Mouse (Mus musculus) cerebral cortex, adult 2 months (tissue): ENCODE measurements around the gene Ppp2ca.

Experiments
- WGBS: fragments of 180-500 bp; shearing (Covaris S2); methylation state at CpG from one replicate; pipeline ENCODE4 v1.1.7; 2018; 5-methylcytosine and 5-hydroxymethylcytosine counted together

Gene Ppp2ca

GRCm38 (mm10) chr11:52094568-52094967, 3.9 kb upstream of the Ppp2ca start:
- 67% methylated on average over 5 of the region's 5 CpGs for WGBS

DNA sequence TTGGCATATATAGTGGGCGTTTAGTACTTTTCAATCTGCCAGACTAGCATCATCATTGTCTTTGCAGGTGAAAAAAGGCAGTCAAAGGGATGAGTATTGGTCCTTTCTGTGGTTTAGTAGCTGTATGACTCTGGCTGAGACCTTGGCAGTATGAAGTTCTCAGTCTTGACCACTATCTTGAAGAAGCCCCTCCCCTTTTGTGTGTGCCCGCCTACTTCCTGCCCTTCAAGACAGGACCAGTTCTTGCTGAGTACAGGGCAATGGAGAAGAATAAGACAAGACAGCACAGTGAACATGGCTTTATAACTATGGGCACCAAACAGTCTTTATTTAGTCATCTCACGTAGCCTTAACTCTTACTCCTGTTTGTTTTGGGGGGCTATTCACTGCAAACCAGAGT, 1.5 kb upstream of the Ppp2ca start:
- WGBS = 71% methylated on average over 3 of the region's 3 CpGs

DNA sequence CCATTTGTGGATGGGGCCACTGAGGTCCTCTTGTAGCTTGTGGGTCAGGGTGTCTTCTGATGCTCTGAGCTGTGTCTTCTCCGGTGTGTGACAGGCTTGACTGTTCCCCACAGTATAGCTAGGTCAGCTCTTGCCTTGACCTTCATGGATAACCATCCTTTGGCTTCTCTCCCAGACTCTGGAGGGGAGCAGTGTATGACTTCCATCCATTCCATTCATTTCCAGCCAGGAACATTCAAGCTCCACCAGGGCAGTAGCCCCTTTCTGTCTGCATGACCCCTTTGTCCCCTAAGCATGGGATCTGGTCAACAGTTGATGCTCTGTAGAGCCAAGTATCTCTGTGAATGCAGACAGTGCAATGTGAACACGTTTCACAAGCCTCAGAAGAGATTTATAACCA, 885 bp upstream of the Ppp2ca start:
- WGBS = 69% methylated on average over 2 of the region's 2 CpGs

DNA sequence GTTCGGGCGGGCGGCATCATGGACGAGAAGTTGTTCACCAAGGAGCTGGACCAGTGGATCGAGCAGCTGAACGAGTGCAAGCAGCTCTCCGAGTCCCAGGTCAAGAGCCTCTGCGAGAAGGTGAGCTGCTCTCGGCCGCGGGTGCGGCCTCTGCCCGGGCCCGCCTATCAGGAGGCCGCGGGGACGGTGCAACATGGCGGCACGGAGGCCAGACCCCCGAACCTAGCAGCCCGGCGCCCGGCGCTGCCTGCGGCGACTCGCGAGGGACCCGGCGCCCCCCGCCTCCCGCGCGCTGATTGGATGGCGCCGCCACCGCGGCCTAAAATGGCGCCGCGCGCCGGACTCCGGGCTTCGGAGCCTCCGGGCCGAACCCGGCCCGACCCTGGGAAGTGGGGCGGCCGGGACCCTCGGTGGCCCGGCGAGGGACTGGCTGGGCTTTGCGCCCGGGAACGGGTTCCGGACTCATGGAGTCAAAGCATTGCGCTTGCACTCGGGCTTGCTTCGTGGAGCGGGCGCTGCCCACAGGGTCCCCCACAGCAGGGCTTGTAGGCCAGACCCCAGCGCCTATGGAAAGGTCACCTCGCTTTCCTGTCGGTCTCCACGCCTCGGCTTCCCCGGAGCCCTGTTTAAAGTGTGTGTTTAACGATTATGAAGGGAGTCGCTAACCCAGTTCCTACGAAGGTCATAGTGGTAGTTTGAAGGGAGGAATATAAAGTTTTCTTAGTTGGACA, 715 bp downstream of the Ppp2ca start:
- WGBS = under 1% methylated on average over 65 of the region's 72 CpGs

DNA sequence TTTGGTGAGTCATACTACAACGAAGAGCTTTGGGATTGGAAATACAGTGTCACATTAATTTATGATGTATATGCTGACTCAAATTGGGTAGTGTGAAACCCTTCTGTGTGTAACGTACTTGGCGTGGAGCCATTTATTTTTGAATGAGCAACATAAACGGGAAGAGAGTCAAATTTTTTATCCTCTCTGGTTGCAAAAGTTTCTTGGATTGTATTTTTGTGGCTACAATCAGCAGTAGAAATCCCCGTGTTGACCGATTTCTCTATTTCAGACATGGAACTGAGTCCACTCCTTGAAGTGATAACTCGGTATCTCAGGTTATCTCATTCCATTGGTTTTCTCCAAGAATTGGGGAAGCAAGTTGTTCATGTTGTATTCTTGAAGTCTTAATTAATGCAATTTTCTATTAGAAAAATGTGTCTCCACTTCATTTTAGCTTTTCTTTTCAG, 1.3 kb downstream of the Ppp2ca start:
- 1% methylated on average over 7 of the region's 7 CpGs for WGBS

GRCm38 (mm10) chr11:52102977-52103376, 4.5 kb downstream of the Ppp2ca start:
- WGBS = 54% methylated on average over 4 of the region's 4 CpGs

GRCm38 (mm10) chr11:52106037-52106436, 7.6 kb downstream of the Ppp2ca start:
- 60% methylated on average over 2 of the region's 2 CpGs for WGBS

DNA sequence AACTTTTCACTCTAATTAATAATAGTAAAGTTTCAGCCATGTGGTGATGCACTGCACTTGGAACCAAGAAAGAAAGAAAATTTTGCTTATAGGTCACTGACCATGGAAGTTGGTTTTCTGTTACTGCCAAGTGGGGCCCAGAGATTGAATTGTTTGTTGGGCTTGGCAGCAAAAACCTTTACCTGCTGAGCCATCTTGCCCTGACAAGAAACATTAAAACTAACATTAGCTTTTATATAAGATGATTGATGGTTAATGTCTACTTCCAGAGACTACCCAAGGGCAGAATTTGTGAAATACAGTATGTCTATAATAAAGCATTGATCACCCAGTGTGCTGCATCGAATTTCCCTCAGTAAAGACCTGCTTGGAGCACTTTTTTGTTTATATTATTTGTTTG, 8.0 kb downstream of the Ppp2ca start:
- WGBS = 58% methylated on average over 1 of the region's 1 CpGs

GRCm38 (mm10) chr11:52108796-52109195, 10.3 kb downstream of the Ppp2ca start:
- 68% methylated on average over 5 of the region's 5 CpGs for WGBS

DNA sequence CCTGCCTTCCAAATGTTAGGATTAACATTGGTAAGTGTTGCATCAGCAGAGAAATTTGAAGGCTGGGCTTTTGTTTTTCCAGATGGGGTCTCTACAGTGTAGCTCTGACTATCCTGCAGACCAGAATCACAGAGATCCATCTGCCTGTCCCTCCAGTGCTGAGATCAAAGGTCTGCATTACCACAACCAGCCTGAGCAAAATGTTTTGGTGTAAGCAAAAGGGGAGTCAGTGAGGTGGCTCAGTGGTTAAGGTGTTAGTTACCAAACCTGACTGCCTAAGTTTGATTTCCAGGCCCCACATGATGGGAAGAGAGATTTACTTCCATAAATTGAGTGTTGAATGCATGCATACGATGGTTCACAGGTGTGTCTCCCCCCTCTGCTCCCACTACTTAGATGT, 10.9 kb downstream of the Ppp2ca start:
- WGBS = 47% methylated on average over 1 of the region's 1 CpGs

- WGBS = 56% methylated on average over 3 of the region's 3 CpGs
Measured at GRCm38 (mm10) chr11:52115479-52115878, 17.0 kb downstream of the Ppp2ca start.

- 77% methylated on average over 6 of the region's 6 CpGs for WGBS
Measured at GRCm38 (mm10) chr11:52116117-52116516, 17.6 kb downstream of the Ppp2ca start.

GRCm38 (mm10) chr11:52117156-52117555, 18.7 kb downstream of the Ppp2ca start:
- 43% methylated on average over 7 of the region's 7 CpGs for WGBS

DNA sequence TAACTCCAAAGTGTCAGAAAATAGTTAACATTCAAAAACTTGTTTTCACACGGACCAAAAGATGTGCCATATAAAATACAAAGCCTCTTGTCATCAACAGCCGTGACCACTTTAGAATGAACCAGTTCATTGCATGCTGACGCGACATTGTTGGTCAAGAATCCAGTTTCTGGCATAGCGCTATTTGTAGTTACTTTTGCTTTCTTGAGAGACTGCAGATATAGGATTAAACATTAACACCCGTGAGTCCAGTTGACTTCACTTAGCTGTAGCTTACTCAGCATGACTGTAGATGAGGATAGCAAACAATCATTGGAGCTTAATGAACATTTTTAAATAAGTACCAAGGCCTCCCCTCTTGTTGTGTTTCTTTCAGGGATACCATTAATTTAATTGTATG, 23.6 kb downstream of the Ppp2ca start:
- 80% methylated on average over 6 of the region's 6 CpGs for WGBS

GRCm38 (mm10) chr11:52124468-52124867, 26.0 kb downstream of the Ppp2ca start:
- 82% methylated on average over 4 of the region's 4 CpGs for WGBS

GRCm38 (mm10) chr11:52127169-52127568, 28.7 kb downstream of the Ppp2ca start:
- 69% methylated on average over 3 of the region's 3 CpGs for WGBS

DNA sequence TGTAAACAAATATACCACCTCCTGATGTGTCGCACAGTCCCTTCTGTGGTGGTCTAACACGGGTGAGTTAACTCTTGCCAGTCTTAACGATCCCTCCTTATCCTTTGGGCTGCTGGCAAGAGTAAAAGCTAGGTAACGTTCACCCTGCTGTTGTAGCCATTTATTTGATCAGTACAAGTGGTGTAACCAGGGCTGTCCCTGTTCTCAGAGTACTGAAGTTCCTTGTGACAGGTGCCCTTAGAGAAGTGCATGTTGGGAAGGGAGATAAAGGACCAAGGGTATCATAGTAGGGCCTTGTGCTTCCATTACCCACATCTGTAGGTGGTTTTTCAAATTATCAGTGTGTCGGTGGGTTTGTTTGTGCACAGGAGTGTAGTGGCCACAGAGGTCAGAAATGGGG, 29.3 kb downstream of the Ppp2ca start:
- WGBS = 59% methylated on average over 5 of the region's 5 CpGs

GRCm38 (mm10) chr11:52128316-52129061, 30.0 kb downstream of the Ppp2ca start:
- 19% methylated on average over 5 of the region's 5 CpGs for WGBS

DNA sequence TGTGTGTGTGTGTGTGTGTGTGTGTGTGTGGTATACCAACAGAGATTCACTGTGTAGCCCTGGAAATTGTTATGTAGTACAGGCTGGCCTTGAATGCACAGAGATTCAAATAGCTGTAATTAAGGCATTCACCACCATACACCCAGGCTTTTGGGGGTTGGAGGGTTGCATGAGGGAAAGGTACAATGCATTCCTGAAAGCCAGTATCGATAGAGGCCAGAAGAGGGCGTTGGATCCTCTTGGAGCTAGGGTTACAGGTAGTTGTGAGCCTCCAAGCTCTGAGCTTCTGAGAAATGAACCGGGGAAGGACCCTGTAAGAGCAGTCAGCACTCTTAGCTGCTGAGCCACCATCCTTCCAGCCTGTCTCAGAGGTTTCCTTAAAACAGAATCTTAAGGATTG, 30.7 kb downstream of the Ppp2ca start:
- 20% methylated on average over 3 of the region's 3 CpGs for WGBS

DNA sequence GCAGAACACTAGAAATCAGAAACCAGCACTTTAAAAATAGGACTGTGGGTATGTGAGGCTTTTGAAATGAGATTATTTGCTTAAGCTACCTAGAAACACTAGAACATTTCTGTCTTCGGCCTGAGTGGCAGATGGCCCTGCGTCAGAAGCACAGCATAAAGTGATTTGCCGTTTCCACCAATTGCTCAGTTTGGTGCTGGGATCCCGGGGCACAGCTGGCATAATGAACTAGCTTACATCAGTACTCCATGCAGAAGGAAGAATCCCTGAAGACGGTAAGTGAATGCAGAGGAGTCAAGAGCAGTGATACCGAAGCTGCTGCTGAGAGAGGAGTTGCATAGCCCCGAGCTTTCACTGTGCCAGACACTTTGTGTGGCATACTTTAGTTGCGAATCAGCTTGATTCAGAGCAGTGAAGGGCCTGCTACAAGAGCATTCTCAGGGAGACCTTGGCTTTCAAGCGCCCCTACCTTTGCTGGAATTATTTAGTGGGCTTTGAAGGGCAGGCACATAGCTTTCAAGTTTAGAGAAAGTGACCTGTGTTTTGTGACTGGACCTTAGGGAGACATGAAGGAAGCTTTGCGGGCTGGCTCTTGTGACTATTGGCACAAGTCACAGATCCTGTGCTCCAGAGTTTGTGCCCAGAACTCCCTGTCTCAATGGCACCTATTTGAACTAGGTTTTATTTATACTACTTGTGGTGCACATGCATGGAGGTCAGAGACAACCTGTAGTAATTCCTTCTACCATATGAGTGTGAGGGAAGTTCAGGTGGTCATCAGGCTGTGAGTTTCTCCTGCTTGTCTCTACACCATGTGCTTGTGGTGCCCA, 31.4 kb downstream of the Ppp2ca start:
- 24% methylated on average over 10 of the region's 10 CpGs for WGBS

DNA sequence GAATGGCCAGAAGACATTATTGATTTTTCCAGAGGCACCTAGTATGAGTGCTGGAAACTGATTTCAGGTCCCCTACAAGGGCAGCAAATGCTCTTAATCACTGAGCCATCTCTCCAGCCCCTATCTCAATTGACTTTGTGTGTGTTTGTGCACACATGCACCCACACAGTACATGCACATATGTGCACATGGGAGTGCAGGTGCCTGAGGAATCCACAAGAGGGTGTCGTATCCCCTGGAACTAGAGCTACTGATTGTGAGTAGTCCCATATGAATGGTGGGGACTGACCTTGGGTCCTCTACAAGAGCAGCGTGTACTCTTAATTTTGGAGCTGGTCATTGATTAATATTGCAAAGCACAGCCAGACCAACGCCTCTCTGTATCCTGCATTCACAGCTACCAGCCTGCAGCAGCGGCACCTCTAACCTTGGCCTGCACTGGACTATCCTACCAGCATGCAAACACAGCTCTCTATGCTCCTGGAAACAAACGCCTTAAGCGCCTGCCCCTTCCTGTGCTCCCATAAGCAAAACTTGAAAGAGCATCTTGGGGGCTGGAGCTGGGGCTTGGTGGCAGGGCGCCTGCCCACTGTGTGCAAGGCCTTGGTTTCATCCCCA, 32.1 kb downstream of the Ppp2ca start:
- 78% methylated on average over 7 of the region's 7 CpGs for WGBS

DNA sequence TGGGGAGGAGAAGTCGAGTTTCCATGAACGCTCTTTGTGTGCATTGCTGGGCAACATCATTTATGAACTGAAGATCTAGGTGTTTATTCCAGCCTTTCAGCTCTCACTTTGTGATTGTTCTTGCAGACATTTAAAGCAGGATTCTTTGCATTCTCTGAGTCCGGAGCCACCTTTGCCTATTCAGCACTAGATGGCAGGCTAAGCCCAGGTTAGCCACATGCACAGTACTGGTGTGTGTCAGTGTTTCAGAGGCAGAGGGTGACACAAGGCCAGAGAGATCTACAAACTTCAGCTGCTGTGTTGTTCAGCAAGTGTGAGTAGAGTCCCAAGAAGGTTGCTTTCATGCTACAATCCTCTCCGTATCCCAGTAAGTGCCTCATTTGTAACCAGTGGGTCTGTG, 45.2 kb downstream of the Ppp2ca start:
- WGBS = 28% methylated on average over 4 of the region's 4 CpGs
